Mouse (Mus musculus) bone marrow macrophage, adult 2 months (primary cell): ENCODE measurements around the gene Fut2.

Experiments used
- CTCF ChIP-seq: IDR thresholded peaks from 2 replicates; pipeline ENCODE4 v1.5.1; 2012; ENCODE audit warnings: low read depth, mild to moderate bottlenecking, low read length, moderate library complexity
- POLR2A ChIP-seq: IDR thresholded peaks from 2 replicates; pipeline ENCODE4 v1.6.1; 2012; ENCODE audit warnings: mild to moderate bottlenecking, low read depth, low read length, borderline replicate concordance

GRCm38 (mm10) chr7:45706721-45707241, 40.6 kb upstream of the Fut2 start:
- TF ChIP-seq POLR2A (peak; percentile 85; the same call in 1 of the 2 replicates), CTCF (no peak)
